Mouse (Mus musculus) embryo, embryonic 9.5 days (tissue): ENCODE data around the gene Sh2d3c.

Experiments
- DNase-seq: peaks from one replicate; pipeline ENCODE4 v3.0.0-alpha.2; 2017; ENCODE audit errors: extremely low spot score

Gene Sh2d3c

DNA sequence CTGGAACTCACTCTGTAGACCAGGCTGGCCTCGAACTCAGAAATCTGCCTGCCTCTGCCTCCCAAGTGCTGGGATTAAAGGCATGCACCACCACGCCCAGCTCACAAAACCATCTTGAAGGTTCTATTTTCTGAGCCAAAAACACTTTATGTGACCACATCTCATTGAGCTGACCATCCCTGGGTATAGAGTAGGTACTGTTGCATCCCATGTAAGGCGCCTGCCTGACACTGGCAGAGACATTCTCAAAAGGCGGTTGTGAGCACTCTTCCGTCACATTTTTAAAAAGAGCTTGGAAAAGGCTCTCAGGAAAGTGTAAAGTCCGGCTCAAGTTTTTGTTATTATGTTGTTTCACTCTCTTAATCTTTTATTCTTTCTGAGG, 35.8 kb downstream of the Sh2d3c start:
- DNase-seq = no peak

GRCm38 (mm10) chr2:32757056-32757845, 36.4 kb downstream of the Sh2d3c start, which contains the start of gene Tor2a:
Gene Tor2a, plus strand, starts transcription at chr2:32757234.
- peak; percentile 97 for DNase-seq

DNA sequence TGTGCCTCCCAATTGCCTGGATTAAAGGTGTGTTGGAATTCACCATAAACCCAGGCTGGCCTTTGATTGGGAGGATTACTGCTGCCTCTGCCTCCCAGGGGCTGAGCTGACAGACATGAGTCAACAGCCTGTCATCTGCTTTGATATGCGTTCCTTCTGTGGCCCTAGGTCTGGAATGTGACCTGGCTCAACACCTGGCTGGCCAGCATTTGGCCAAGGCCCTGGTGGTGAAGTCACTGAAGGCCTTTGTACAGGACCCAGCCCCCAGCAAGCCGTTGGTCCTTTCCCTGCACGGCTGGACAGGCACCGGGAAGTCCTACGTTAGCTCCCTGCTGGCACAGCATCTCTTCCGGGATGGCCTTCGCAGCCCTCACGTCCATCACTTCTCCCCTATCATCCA, 37.6 kb downstream of the Sh2d3c start:
- DNase-seq = no peak

- DNase-seq = no peak
Measured at GRCm38 (mm10) chr2:32759001-32759400, 38.1 kb downstream of the Sh2d3c start.

- no peak for DNase-seq
Measured at GRCm38 (mm10) chr2:32761361-32761760, 40.5 kb downstream of the Sh2d3c start.

DNA sequence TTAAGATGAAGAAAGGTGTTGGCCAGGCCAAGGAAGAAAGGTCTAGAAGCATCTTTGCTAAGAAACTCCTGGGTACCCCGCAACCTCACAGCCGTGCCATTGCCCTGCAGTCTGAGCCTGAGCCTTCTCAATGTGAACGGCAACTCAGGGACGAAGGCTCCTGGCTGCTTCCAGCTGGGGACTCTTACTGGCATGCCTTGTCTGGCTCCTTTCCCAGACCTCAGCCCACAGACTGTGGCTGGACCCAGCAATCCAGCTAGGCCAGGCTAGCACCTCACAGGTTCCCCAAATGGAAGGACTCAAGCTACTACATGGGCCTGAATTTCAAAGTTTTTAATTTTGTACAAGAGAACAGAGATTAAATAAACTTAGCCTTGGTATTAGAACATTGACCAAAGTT, 41.0 kb downstream of the Sh2d3c start:
- no peak for DNase-seq

- DNase-seq = no peak
Measured at GRCm38 (mm10) chr2:32763353-32763752, 42.5 kb downstream of the Sh2d3c start.

DNA sequence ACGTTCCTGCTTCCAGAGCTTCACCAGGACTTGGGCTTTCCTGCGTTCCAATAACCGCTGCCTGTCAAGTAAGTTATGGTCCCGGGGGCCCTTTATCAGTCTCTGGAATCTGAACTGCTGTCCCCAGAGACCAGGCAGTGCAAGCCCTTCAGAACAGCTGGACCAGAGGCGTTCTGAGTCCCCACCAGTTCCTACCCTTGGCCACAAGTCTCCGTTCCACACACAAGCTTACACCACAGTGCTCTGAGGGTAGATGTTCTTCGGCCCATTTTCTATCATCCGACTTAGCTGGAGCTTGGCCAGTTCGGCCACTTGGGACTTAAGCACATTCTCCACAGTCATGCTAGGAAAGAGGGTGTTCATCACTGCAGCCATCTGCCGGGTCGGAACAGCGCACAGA, 46.4 kb downstream of the Sh2d3c start:
- no peak for DNase-seq

DNA sequence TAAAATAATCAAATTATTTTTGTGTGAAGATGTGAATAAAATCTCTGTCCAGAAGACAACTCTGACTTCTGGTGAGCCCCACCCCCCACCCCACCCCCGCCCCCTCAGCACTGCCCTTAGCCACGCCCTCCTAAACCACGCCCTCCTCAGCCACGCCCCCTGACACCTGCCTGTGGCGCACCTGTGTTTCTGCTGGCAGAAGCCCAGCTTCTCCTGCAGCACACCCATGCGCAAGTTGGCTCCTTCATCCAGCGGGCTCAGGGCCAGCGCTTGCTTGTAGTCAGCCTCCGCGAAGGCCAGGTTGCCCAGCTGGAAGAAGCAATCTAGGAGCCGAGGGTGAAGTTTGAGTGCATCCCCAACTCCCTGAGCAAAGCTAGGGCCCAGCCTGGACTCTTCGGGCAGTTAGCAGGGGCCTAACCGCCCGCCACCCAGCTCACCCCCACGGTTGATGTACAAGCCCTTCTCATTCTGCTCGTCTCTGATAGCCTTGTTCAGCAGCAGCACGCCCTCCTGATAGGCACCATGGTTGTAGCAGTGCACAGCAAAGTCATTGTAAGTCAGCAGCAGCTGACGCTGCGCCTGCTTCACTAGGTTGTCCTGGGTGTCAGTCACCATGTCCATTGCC, 47.9 kb downstream of the Sh2d3c start:
- DNase-seq = no peak

GRCm38 (mm10) chr2:32769327-32770085, 48.7 kb downstream of the Sh2d3c start:
- no peak for DNase-seq

DNA sequence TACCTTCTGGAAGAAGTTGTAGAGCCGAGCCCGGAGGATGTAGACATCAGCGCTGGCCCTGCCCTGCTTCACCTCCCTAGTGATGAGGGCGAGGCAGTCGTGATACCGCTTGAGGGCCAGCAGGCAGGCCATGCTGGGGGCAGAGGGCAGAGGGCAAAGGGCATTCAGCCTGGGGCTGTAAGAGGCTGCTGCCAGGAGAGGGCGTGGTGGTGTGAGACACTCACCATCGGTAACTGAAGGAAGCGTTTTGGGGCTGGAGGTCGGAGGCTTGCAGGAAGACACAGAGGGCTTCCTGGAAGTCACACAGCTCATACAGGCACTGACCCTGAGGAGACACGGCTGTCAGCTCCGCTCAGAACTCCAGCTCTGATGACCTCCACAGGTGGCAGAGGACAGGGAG, 51.0 kb downstream of the Sh2d3c start:
- peak; percentile 36 for DNase-seq

DNA sequence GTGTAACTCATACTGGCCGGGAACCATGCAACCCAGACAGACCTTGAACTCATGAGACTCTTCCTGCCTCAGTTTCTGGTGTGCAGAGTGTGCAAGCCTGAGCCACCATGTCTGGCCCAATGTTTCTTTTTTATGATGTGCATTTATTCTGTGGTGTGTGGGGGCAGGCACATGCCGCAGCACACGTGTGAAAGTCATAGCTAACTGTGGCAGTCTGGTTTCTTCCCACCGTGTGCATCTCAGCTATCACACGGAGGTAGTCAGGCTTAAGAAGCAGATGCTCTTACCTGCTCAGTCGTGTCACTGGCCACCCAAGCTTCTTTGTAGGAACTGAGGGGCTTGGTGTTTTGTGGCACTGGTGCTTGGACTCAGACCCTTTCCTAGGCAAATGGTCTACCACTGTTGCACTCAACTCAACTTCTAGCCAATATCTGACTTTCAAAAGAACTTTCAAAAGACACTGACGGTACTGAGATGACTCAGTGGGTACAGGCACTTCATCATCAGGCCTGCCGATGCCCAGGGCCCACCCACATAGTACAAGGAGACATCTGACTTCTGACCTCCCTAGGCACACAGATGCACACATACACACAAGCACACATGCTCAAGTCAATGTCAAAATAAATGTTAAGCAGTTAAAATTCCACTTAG, 51.9 kb downstream of the Sh2d3c start:
- no peak for DNase-seq

- DNase-seq = peak; percentile 98
Measured at GRCm38 (mm10) chr2:32775359-32776074, 54.7 kb downstream of the Sh2d3c start, which contains the start of the genes Ttc16 and Ptrh1. Gene Ttc16, minus strand, starts transcription at chr2:32775633. Gene Ptrh1, plus strand, starts transcription at chr2:32775786.

DNA sequence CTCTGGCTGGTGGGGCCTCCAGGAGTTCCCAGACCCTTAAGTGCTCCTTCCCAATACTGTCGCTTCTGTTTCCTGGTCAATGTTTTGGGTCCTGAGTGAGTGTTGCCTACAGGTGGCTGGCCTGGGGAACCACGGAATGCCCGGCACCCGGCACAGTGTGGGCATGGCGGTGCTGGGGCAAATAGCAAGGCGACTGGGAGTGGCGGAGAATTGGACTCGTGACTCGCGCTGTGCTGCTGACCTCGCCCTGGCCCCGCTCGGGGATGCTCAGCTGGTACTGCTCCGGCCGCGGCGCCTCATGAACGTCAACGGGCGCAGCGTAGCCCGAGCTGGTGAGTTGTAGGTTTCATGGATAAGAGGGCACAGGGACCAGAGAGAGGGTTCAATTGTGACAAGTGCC, 55.3 kb downstream of the Sh2d3c start:
- DNase-seq = no peak

GRCm38 (mm10) chr2:32778081-32778480, 57.2 kb downstream of the Sh2d3c start:
- no peak for DNase-seq

DNA sequence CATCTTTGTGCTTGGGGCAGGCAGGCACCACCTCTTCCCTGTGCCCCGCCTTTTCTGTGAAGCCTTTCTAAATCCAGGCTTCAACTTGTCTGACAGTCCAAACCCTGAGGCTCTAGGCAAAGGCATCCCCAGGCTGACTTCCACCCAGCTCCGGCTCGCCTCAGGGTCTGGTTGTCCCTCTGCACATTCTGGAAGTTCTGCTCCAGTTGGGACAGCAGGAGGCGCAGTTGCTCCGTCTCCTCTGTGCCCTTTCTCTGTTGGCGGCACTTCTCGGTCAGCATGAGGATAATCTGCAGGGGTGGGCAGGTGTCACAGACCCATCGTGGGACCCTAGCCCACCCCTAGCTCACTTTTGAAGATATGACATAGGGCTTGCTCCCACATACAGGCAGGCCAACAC, 58.3 kb downstream of the Sh2d3c start:
- peak; percentile 69 for DNase-seq

DNA sequence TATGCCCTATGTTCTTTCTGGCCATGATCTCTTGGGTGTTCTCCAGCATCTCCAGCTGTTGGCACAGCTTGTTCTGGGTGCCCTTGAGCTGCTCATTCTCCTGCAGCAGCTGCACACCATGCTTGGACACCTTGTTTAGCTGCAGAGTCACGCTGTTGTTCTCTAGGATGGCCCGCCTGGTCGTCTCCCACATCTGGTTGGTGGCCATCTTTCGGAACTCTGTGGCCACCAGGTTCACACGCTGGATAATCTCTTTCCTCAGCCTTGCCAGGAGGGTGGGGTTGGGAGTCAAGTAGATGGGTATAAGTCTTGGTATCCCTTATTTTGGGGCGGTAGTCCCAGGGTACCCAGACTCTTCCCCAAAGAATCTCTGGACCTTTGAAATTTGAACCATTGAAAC, 58.9 kb downstream of the Sh2d3c start:
- DNase-seq = no peak

DNA sequence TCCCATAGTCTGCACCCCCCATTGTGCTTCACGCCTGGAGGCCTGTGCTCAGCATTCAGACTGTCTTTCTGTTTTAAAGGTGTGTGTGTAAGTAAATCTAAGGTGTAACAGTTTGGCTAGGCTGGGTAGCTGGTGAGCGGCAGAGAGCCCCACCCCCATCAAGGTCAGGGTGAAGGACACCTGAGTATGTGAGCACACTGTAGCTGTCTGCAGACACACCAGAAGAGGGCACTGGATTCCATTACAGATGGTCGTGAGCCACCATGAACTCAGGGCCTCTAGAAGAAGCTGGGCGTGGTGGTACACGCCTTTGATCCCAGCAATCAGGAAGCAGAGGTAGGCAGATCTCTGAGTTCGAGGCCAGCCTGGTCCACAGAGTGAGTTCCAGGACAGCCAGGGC, 60.9 kb downstream of the Sh2d3c start:
- no peak for DNase-seq

DNA sequence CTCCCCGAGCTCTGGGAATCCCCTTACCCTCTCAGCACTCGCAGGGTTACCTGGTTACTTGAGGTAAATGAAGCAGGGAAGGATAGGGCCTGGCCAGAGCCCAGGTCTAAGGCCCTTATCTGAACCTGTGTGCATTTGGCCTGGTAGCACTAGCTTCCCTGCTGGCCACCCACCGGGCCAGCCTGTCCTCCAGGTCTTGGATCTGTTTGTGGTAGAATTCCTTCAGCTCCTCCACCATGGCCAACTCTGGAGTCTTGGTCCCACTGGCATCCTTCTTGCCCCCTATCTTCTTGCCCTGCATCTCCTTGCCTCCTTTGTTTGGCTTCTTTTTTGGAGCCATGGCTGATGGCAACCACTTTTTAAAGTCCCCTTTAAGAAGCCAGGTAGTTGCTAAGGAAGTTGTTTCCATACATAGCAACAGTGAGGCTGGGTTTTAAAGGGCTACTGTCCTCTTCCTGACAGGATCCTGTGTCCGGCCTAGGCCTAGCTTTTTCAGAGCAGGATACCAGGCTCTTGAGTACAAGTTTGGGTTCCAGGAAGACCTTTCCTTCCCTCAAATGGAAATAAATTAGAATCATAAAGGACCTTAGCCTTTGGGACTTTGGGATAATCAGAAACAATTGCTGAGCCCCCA, 63.3 kb downstream of the Sh2d3c start, which contains the start of gene Cfap157:
Gene Cfap157, minus strand, starts transcription at position 381 of the 634 bp plus-strand sequence.
- no peak for DNase-seq

GRCm38 (mm10) chr2:32787176-32787575, 66.3 kb downstream of the Sh2d3c start:
- DNase-seq = no peak

DNA sequence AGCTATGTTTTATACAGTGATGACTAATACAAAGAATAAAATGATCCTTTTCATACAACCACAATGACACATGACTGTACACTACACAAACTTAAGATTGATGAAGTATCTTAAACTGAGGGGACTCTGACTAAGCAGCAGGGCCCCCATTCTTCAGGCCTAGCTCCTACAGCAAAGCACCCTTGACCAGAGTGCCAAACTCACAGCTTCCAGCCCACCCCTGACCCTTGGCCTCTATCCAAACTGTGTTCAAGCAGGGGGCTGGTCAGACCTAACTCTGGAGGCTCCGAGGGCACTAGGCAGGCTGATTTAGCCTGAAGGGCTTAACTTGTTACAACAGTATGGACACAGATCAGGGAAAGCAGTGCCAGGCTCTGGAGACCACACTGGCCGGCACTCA, 67.7 kb downstream of the Sh2d3c start:
- DNase-seq = no peak
